Mouse (Mus musculus): ENCODE measurements around the gene Faf2.

Gene Faf2

GRCm38 (mm10) chr13:54608002-54608401, 13.6 kb upstream of the Faf2 start:
- no peak for DNase-seq

GRCm38 (mm10) chr13:54608666-54609065, 12.9 kb upstream of the Faf2 start:
- peak; percentile 75 for DNase-seq

GRCm38 (mm10) chr13:54609301-54609700, 12.3 kb upstream of the Faf2 start:
- DNase-seq, result no peak

- peak; percentile 74 for DNase-seq
These were observed 11.0 kb upstream of the Faf2 start for GRCm38 (mm10) chr13:54610613-54610971.

GRCm38 (mm10) chr13:54610972-54611754, 10.4 kb upstream of the Faf2 start, which contains the start of gene Cltb:
TSS of gene Cltb (minus strand) at chr13:54611344.
- peak; percentile 92 for DNase-seq

GRCm38 (mm10) chr13:54613141-54613540, 8.4 kb upstream of the Faf2 start:
- DNase-seq, result peak; percentile 50

GRCm38 (mm10) chr13:54616307-54616706, 5.3 kb upstream of the Faf2 start:
- peak; percentile 9 for DNase-seq

GRCm38 (mm10) chr13:54616998-54617397, 4.6 kb upstream of the Faf2 start:
- no peak for DNase-seq

GRCm38 (mm10) chr13:54621960-54622521, 457 bp downstream of the Faf2 start:
- DNase-seq, result no peak

- DNase-seq, result no peak
These were observed 7.5 kb downstream of the Faf2 start for GRCm38 (mm10) chr13:54629128-54629527.

- DNase-seq, result no peak
These were observed 11.2 kb downstream of the Faf2 start for GRCm38 (mm10) chr13:54632731-54633277.

- DNase-seq, result no peak
These were observed 13.4 kb downstream of the Faf2 start for GRCm38 (mm10) chr13:54635011-54635410.

GRCm38 (mm10) chr13:54650461-54650860, 28.9 kb downstream of the Faf2 start:
- DNase-seq, result no peak

- DNase-seq, result no peak
These were observed 39.3 kb downstream of the Faf2 start for GRCm38 (mm10) chr13:54660877-54661276.

- no peak for DNase-seq
These were observed 39.8 kb downstream of the Faf2 start for GRCm38 (mm10) chr13:54661358-54661757.

- DNase-seq, result no peak
These were observed 42.4 kb downstream of the Faf2 start for GRCm38 (mm10) chr13:54663999-54664398.

- no peak for DNase-seq
These were observed 42.9 kb downstream of the Faf2 start for GRCm38 (mm10) chr13:54664509-54664908.

GRCm38 (mm10) chr13:54665062-54665461, 43.5 kb downstream of the Faf2 start:
- no peak for DNase-seq

- no peak for DNase-seq
These were observed 48.9 kb downstream of the Faf2 start for GRCm38 (mm10) chr13:54670491-54670890.

GRCm38 (mm10) chr13:54675895-54676590, 54.5 kb downstream of the Faf2 start:
- no peak for DNase-seq

- DNase-seq, result no peak
These were observed 56.7 kb downstream of the Faf2 start for GRCm38 (mm10) chr13:54678263-54678662.

GRCm38 (mm10) chr13:54680184-54680853, 58.7 kb downstream of the Faf2 start:
- DNase-seq, result no peak

- DNase-seq, result no peak
These were observed 59.7 kb downstream of the Faf2 start for GRCm38 (mm10) chr13:54681291-54681690.

Data from cerebellum, adult 9-10 months (tissue).